Mouse (Mus musculus): ENCODE measurements around the gene Ganab. TPM values are rescaled to one million over a fixed set of nuclear protein-coding genes. Genes with fewer than 3 reads are reported as not detected.

Gene Ganab
- polyA plus RNA-seq, 1 experiment from 2014 or later: 50.0 TPM

DNA sequence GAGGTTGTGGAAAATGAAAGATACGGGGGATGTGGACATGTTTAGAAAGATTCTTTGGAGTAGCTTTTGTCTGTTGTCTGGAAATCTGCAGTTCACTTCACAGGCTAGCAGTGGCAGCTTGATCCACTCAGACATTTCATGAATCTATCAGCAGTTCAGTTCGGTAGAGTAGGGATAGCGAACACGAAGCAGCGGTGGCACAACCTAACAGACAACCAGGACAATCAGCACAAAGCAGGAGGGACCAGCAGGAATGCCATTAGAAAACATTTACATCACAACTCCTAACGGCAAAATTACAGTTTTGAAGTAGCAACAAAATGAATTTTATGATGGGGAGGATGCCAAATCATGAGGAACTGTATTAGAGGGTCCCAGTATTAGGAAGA, 21.8 kb downstream of the Ganab start:
- peaks cover 15% of the 10 kb centered on the region for H3K4me1 ChIP-seq (replicated peaks)
- peak overlapping the region; percentile 77 for H3K4me2 ChIP-seq
- WGBS: 68% methylated on average over 6 of the region's 6 CpGs
- H3K27me3 ChIP-seq: no peaks in the 10 kb centered on the region
- peaks cover 27% of the 10 kb centered on the region for H3K36me3 ChIP-seq
- peak overlapping the region; percentile 93 for H3K27ac ChIP-seq
- no peak for ATAC-seq (replicated peaks; ENCODE audit: insufficient number of reproducible peaks, insufficient read depth, low FRiP score, low read depth)
- no peaks in the 10 kb centered on the region for H3K9me3 ChIP-seq (replicated peaks)
- peak overlapping the region; percentile 92 for H3K4me3 ChIP-seq
- H3K9ac ChIP-seq: 0 out of 2 replicates have a peak overlapping the region, but pooled peaks have one; percentile 79

DNA sequence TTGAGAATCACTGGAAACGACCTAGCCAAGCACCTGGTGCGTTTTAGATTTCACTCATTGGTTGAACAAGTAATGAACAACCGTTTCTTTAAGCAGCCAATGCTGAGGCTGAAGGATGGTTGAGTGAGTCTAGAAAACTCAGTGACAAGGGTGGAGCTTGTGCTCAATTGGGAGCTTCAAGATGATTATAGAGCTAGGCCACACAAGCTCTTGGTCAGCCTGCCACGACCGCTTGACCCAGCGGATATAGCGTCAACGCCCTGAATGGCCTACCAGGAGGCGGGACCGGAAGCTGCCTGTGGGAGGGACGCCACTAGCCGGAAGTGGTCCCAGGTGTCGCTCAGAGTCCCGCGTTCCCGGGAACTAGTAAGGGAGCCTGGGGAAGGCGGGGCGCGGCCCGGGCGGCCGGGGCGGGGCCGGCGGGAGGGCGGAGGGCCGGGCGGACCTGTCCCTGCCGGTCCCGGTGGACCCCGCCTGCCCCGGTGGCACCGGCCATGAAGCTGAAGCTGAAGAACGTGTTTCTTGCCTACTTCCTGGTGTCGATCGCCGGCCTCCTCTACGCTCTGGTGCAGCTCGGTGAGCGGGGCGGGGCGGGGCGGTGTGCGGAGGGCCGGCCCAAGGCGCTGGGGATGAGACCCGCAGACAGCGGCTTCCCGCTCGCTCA, 22.3 kb downstream of the Ganab start, which contains the start of gene B3gat3:
TSS of gene B3gat3 (plus strand) at position 302 of the 664 bp plus-strand sequence.
- H3K4me2 ChIP-seq: peak within 1 kb of the TSS; percentile 77
- peak within 1 kb of the TSS; percentile 79 for H3K9ac ChIP-seq
- peaks cover 15% of the 10 kb centered on the region for H3K4me1 ChIP-seq (replicated peaks)
- no peaks in the 10 kb centered on the region for H3K9me3 ChIP-seq (replicated peaks)
- H3K27ac ChIP-seq: peak within 1 kb of the TSS; percentile 93
- H3K27me3 ChIP-seq: no peaks in the 10 kb centered on the region
- 2% methylated on average over 49 of the region's 50 CpGs for WGBS
- peak; percentile 97 for ATAC-seq (replicated peaks; ENCODE audit: insufficient number of reproducible peaks, insufficient read depth, low FRiP score, low read depth)
- H3K36me3 ChIP-seq: peaks cover 23% of the 10 kb centered on the region
- H3K4me3 ChIP-seq: peak within 1 kb of the TSS; percentile 92

DNA sequence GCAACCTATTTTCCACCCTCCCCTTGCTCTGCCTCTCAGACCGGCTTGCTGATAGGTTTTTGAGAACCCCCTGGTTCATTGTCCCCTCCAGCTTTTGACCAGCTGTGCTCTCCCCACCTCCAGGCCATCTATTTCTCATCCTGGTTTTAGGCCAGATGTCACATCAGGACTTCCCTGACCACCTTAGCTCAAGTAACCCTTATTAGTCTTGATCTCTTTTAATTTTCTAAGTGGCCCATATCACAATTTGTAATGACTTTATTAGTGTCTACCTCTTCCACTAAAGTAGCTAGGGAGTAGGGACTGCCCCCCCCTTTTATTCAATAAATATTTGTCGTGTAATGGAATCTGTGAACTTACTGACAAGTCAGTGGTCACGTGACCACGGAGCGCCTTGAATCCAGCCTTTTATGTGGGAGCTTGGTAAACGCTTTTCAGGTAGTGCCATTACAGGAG, 23.0 kb downstream of the Ganab start:
- H3K4me1 ChIP-seq (replicated peaks): peaks cover 15% of the 10 kb centered on the region
- H3K36me3 ChIP-seq: peaks cover 23% of the 10 kb centered on the region
- H3K9ac ChIP-seq: peak overlapping the region; percentile 79
- H3K27ac ChIP-seq: peak overlapping the region; percentile 93
- H3K4me3 ChIP-seq: peak overlapping the region; percentile 92
- H3K27me3 ChIP-seq: no peaks in the 10 kb centered on the region
- H3K9me3 ChIP-seq (replicated peaks): no peaks in the 10 kb centered on the region
- peak overlapping the region; percentile 77 for H3K4me2 ChIP-seq
- peak; percentile 21; the same call in 1 of the 2 replicates for ATAC-seq (replicated peaks; ENCODE audit: insufficient number of reproducible peaks, insufficient read depth, low FRiP score, low read depth)
- WGBS: under 1% methylated on average over 6 of the region's 6 CpGs

DNA sequence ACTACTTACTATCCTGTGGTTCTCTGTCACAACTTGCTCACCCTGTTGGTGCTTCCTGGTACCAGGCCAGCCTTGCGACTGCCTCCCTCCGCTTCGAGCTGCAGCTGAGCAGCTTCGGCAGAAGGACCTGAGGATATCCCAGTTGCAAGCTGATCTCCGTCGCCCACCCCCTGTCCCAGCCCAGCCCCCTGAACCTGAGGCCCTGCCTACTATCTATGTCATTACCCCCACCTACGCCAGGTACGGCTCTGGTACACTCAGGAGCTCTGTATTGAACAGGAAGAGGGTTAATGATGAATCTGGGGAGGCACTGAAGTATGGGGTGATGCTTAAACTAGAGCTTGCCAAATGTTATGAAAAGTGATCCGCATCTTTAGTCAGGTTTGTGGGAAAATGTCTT, 23.9 kb downstream of the Ganab start:
- H3K4me2 ChIP-seq: peak overlapping the region; percentile 77
- H3K4me1 ChIP-seq (replicated peaks): peaks cover 15% of the 10 kb centered on the region
- 72% methylated on average over 9 of the region's 9 CpGs for WGBS
- H3K9me3 ChIP-seq (replicated peaks): no peaks in the 10 kb centered on the region
- H3K4me3 ChIP-seq: no peak overlapping the region
- peaks cover 20% of the 10 kb centered on the region; the same call in 1 of the 2 replicates for H3K36me3 ChIP-seq
- H3K27ac ChIP-seq: no peak overlapping the region
- no peaks in the 10 kb centered on the region for H3K27me3 ChIP-seq
- no peak for ATAC-seq (replicated peaks; ENCODE audit: insufficient number of reproducible peaks, insufficient read depth, low FRiP score, low read depth)
- H3K9ac ChIP-seq: peak overlapping the region; percentile 79; the same call in 1 of the 2 replicates

DNA sequence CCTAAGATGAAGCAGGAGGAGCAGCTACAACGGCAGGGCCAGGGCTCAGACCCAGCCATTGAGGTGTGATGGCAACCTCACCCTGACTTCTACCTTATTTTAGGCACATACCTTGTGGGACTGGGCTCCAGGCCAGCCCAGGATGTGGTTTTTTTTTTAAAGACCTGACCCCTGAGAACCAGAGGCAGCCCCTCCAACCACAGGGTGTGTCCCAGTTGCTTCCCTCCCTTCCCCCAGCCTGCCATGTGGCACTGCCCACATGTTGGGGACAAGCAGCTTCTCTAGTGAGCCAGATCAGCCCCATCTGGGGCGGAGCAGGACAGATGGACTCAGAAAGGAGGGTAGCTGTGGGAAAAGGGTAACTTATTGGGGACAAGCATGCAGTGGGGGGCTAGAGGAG, 28.9 kb downstream of the Ganab start:
- no peaks in the 10 kb centered on the region for H3K9me3 ChIP-seq (replicated peaks)
- H3K4me2 ChIP-seq: no peak overlapping the region
- peaks cover 23% of the 10 kb centered on the region for H3K4me1 ChIP-seq (replicated peaks)
- no peak for ATAC-seq (replicated peaks; ENCODE audit: insufficient number of reproducible peaks, insufficient read depth, low FRiP score, low read depth)
- WGBS: 75% methylated on average over 2 of the region's 2 CpGs
- no peaks in the 10 kb centered on the region; the same call in 1 of the 2 replicates for H3K27me3 ChIP-seq
- no peak overlapping the region for H3K9ac ChIP-seq
- peaks cover 31% of the 10 kb centered on the region for H3K36me3 ChIP-seq
- no peak overlapping the region for H3K27ac ChIP-seq
- H3K4me3 ChIP-seq: no peak overlapping the region

DNA sequence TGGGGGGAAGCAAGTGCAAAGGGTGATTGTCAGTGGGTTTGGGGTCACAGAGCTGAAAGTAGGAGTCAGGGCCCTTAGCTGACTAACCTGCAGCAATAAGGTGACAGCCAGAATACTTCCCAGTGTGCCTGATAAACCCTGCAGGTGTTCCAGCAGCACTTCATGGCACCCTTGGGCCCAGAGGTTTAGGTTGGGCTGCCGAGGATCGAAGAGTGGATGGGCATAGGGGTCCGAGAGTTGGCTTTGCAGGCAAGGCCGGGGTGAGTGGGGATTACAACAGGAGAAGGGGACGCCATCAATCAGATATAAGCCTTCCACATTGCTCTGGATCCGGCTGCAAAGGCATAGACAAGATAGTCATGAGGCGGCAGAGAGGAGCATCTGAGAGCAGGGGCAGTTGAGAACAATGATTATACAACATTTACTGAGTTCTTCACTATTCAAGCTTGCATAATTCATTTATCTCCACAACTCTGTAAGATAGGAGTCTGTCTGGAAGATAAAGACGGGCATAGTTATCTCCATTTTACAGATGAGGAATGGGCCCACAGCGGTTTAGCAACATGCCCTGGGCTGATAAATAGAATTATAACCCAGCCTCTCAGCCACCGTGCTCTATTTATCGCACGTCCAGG, 30.1 kb downstream of the Ganab start:
- no peak for ATAC-seq (replicated peaks; ENCODE audit: insufficient number of reproducible peaks, insufficient read depth, low FRiP score, low read depth)
- no peak overlapping the region for H3K4me2 ChIP-seq
- 0 out of 2 replicates have a peak overlapping the region, but pooled peaks have one; percentile 80 for H3K27ac ChIP-seq
- no peaks in the 10 kb centered on the region for H3K9me3 ChIP-seq (replicated peaks)
- WGBS: 82% methylated on average over 12 of the region's 12 CpGs
- peaks cover 22% of the 10 kb centered on the region for H3K4me1 ChIP-seq (replicated peaks)
- H3K36me3 ChIP-seq: peaks cover 30% of the 10 kb centered on the region
- no peaks in the 10 kb centered on the region; the same call in 1 of the 2 replicates for H3K27me3 ChIP-seq
- H3K9ac ChIP-seq: no peak overlapping the region
- no peak overlapping the region for H3K4me3 ChIP-seq

DNA sequence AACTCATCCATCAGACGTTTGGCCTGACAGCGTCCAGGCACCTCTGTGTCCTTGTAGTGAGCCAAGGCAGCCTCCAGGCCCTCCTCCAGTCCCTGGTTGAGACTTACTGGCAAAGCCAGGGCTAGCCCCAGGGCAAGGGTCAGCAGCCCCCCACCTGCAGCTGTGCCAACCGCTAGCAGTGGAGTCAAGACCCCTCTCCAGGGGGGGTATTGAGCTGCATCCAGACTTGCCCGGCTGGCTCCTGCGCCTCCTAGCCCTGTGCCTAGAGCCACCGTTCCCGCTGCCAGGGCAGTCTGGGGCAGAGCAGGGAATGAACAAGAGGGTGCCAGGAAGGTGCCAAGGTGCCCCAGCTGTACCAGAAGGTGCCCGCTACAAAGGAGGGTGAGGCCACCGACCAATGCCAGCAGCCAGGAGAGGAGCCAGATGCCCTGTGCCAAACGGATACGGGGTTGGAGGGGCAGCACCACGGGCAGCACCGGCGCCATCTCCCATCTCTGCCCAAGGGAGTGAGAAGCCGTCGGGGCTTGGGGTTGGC, 30.9 kb downstream of the Ganab start:
- peaks cover 22% of the 10 kb centered on the region for H3K4me1 ChIP-seq (replicated peaks)
- peak overlapping the region; percentile 80 for H3K27ac ChIP-seq
- H3K36me3 ChIP-seq: peaks cover 36% of the 10 kb centered on the region
- peak overlapping the region; percentile 93 for H3K4me3 ChIP-seq
- H3K27me3 ChIP-seq: no peaks in the 10 kb centered on the region; the same call in 1 of the 2 replicates
- peak overlapping the region; percentile 92 for H3K9ac ChIP-seq
- H3K9me3 ChIP-seq (replicated peaks): no peaks in the 10 kb centered on the region
- 18% methylated on average over 16 of the region's 16 CpGs for WGBS
- 0 out of 2 replicates have a peak, but pooled peaks have one; percentile 1 for ATAC-seq (replicated peaks; ENCODE audit: insufficient number of reproducible peaks, insufficient read depth, low FRiP score, low read depth)
- H3K4me2 ChIP-seq: peak overlapping the region; percentile 88

DNA sequence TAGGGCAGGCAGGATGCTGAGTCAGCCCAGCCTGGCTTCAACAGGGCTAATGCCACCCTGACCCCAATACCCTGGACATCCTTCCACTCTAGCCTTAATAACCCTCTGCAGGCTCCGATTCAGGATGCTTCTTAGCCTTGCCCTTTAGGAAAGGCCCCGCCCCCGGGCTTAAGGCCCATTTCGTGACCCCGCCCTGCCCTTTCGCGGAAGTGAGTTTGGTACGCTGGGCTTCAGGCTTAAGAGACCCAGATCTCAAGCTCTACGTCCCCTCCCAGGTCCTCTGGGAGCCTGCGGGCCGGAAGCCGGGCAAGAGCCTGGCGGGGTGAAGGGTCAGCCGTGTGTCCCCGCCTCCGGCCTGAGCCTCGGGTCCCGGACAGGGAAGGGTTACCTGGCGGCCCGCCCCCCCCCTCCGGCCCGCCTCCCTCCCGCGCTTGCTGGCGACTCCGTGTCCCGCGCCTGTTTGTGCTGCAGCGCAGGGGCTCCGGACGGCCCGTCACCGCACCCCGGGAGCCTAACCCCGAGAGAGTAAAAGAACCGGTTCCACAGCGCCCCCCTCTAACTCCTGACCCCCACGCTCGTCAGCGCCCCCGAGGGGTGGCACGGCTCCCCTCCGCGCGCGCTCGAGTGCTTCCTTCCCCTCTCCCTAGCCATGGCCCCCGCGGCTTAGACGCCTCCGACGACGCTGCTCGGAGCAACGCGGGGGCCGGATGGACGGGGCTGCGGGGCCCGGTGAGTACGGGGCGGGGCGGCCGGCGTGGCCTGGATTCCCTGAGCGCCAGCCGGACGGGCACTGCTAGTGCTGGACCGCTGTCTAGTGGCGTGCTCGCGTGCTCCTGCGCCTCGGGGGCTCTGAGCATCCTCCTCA, 31.6 kb downstream of the Ganab start, which contains the start of the genes Rom1 and Eml3:
TSS of gene Rom1 (minus strand) at position 133 of the 865 bp plus-strand sequence.
TSS of gene Eml3 (plus strand) at position 329 of the 865 bp plus-strand sequence.
- peak within 1 kb of the TSS; percentile 92 for H3K9ac ChIP-seq
- peak within 1 kb of the TSS; percentile 93 for H3K4me3 ChIP-seq
- no peaks in the 10 kb centered on the region; the same call in 1 of the 2 replicates for H3K27me3 ChIP-seq
- peak within 1 kb of the TSS; percentile 88 for H3K4me2 ChIP-seq
- under 1% methylated on average over 67 of the region's 74 CpGs for WGBS
- peaks cover 39% of the 10 kb centered on the region for H3K36me3 ChIP-seq
- H3K27ac ChIP-seq: peak within 1 kb of the TSS; percentile 80
- peak; percentile 77 for ATAC-seq (replicated peaks; ENCODE audit: insufficient number of reproducible peaks, insufficient read depth, low FRiP score, low read depth)
- H3K4me1 ChIP-seq (replicated peaks): peaks cover 22% of the 10 kb centered on the region
- no peaks in the 10 kb centered on the region for H3K9me3 ChIP-seq (replicated peaks)

DNA sequence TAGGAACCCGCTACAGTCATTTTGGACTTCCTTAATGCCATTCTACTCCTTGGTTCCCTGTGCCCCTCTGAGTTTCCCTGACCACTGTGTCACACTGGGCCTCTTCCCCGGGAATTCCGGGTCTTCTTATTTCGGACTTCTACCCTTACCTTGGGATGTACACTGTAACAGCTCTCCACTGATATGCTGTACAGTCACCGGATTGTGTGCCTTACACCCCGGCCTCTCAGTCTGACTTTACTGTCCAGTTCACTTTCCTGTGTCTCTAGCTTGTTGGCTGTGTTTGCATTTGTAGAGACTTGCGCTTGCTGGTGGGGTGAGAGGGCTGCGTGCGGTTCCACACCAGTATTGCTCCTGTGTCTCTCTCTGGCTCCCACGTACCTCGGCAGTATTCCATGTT, 32.2 kb downstream of the Ganab start:
- peaks cover 22% of the 10 kb centered on the region for H3K4me1 ChIP-seq (replicated peaks)
- H3K27ac ChIP-seq: peak overlapping the region; percentile 80
- ATAC-seq (replicated peaks; ENCODE audit: insufficient number of reproducible peaks, insufficient read depth, low FRiP score, low read depth): no peak
- peak overlapping the region; percentile 88 for H3K4me2 ChIP-seq
- H3K4me3 ChIP-seq: peak overlapping the region; percentile 93
- H3K9me3 ChIP-seq (replicated peaks): no peaks in the 10 kb centered on the region
- peaks cover 46% of the 10 kb centered on the region for H3K36me3 ChIP-seq
- peak overlapping the region; percentile 92 for H3K9ac ChIP-seq
- no peaks in the 10 kb centered on the region; the same call in 1 of the 2 replicates for H3K27me3 ChIP-seq
- WGBS: 6% methylated on average over 11 of the region's 11 CpGs

DNA sequence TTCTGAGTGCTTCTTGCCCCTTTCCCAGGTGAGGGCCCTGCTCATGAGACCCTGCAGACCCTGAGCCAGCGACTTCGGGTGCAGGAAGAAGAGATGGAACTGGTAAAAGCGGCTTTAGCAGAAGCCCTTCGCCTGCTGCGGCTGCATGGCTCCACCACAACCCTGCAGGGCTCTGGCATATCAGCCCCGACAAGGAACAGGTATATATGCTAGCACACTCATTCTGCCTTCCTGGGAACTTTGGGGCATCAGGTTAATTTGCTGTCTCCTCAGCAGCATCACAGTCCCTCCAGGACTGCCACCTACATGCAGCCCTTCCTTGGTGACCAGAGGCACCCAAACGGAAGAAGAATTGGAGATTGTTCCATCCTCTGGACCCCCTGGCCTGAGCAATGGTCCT, 32.9 kb downstream of the Ganab start:
- H3K4me3 ChIP-seq: peak overlapping the region; percentile 93
- H3K9me3 ChIP-seq (replicated peaks): no peaks in the 10 kb centered on the region
- H3K4me1 ChIP-seq (replicated peaks): peaks cover 22% of the 10 kb centered on the region
- no peak for ATAC-seq (replicated peaks; ENCODE audit: insufficient number of reproducible peaks, insufficient read depth, low FRiP score, low read depth)
- H3K27me3 ChIP-seq: no peaks in the 10 kb centered on the region; the same call in 1 of the 2 replicates
- no peak overlapping the region for H3K27ac ChIP-seq
- H3K36me3 ChIP-seq: peaks cover 40% of the 10 kb centered on the region
- H3K4me2 ChIP-seq: peak overlapping the region; percentile 88
- peak overlapping the region; percentile 92 for H3K9ac ChIP-seq
- WGBS: 73% methylated on average over 7 of the region's 7 CpGs

Measured in heart, embryonic 15.5 days (tissue).